Comparison of ENCODE assay signal across 21 mouse cellular contexts in genomic region chr7:73293337-73293736, GRCm38 (mm10).
A peak's percentile ranks its signal among the peaks of the same experiment; 100 is the strongest.
DNase-seq lines count a peak whose midpoint lies in the region; ATAC-seq and TF ChIP-seq lines count a peak whose summit lies in the region.
"Had no signal": no experiment of that assay in that cellular context is flagged by ENCODE, and none has a peak within 500 bp of the region (broad histone marks: within the 10 kb centered on the region; RNA-seq: fewer than 3 reads in every experiment).

No protein-coding gene starts in this region.

- H3K9ac ChIP-seq in forebrain, embryonic 12.5 days = no peak overlapping the region
- no peak overlapping the region for H3K9ac ChIP-seq in limb, embryonic 11.5 days (ENCODE audit: low read length)
- H3K9ac ChIP-seq in intestine, postnatal 0 days (ENCODE audit: low read depth, low read length) = no peak overlapping the region
- H3K9ac ChIP-seq: hindbrain, embryonic 14.5 days; intestine, embryonic 15.5 days; kidney, embryonic 15.5 days had no signal

- no peak for DNase-seq in forebrain, embryonic 10.5 days (ENCODE audit: extremely low spot score, low spot score)
- peak; percentile 11 for DNase-seq in brain, embryonic 14.5 days (ENCODE audit: low read depth)
- DNase-seq in gastrocnemius, adult 18-20 months (ENCODE audit: low spot score) = peak; percentile 60
- peak; percentile 57 for DNase-seq in limb, embryonic 11.5 days (ENCODE audit: low spot score)
- no peak for DNase-seq in left cerebral cortex, adult 18-20 months (ENCODE audit: low spot score in 2 of 2)
- DNase-seq in natural killer cell, adult 2 months (ENCODE audit: low spot score in 2 of 2) = no peak
- DNase-seq: cerebellum, postnatal 10 days; heart, postnatal 10 days; lung, adult 18-20 months; lung, postnatal 4 days; midbrain, embryonic 14.5 days; right cerebral cortex, postnatal 25 days; thymus, postnatal 25 days had no signal

- TF ChIP-seq CTCF in brain, embryonic 14.5 days (IDR thresholded peaks at IDR 0.05; ENCODE audit: borderline replicate concordance, extremely low read depth, insufficient read depth, insufficient read length) = no peak
- no peak for TF ChIP-seq CTCF in intestine, postnatal 0 days (IDR thresholded peaks at IDR 0.05; ENCODE audit: low read depth)

- no peak for TF ChIP-seq POLR2A in brain, embryonic 14.5 days (IDR thresholded peaks at IDR 0.05; ENCODE audit: borderline replicate concordance, extremely low read depth, insufficient read depth, insufficient read length, poor library complexity, severe bottlenecking)

- 59% methylated on average over 4 of the region's 4 CpGs for WGBS in forebrain, embryonic 10.5 days
- 75% methylated on average over 4 of the region's 4 CpGs for WGBS in forebrain, embryonic 12.5 days
- WGBS in limb, embryonic 11.5 days = 15% methylated on average over 4 of the region's 4 CpGs
- 23% methylated on average over 4 of the region's 4 CpGs for WGBS in intestine, postnatal 0 days

- H3K36me3 ChIP-seq in forebrain, embryonic 10.5 days (replicated peaks) = no peaks in the 10 kb centered on the region
- H3K36me3 ChIP-seq in forebrain, embryonic 12.5 days (replicated peaks) = no peaks in the 10 kb centered on the region
- no peaks in the 10 kb centered on the region for H3K36me3 ChIP-seq in limb, embryonic 11.5 days (ENCODE audit: control insufficient read depth, insufficient read depth, low read length)
- no peaks in the 10 kb centered on the region for H3K36me3 ChIP-seq in intestine, postnatal 0 days (ENCODE audit: control insufficient read depth, insufficient read depth)
- H3K36me3 ChIP-seq: heart, embryonic 10.5 days; intestine, embryonic 15.5 days; kidney, embryonic 15.5 days had no signal

- H3K27me3 ChIP-seq in forebrain, embryonic 10.5 days (ENCODE audit: poor library complexity, severe bottlenecking) = no peaks in the 10 kb centered on the region
- no peaks in the 10 kb centered on the region for H3K27me3 ChIP-seq in forebrain, embryonic 12.5 days
- no peaks in the 10 kb centered on the region for H3K27me3 ChIP-seq in limb, embryonic 11.5 days (ENCODE audit: control insufficient read depth, insufficient read depth, low read length)
- no peaks in the 10 kb centered on the region for H3K27me3 ChIP-seq in intestine, postnatal 0 days (replicated peaks; ENCODE audit: control insufficient read depth, insufficient read depth, low read length)
- H3K27me3 ChIP-seq: intestine, embryonic 15.5 days; kidney, embryonic 15.5 days had no signal

- ATAC-seq in forebrain, embryonic 12.5 days (ENCODE audit: low FRiP score) = no peak
- ATAC-seq in limb, embryonic 11.5 days (ENCODE audit: insufficient number of reproducible peaks, low FRiP score, low TSS enrichment, low read depth) = 0 out of 2 replicates have a peak, but pooled peaks have one; percentile 44
- ATAC-seq in intestine, postnatal 0 days = no peak
- ATAC-seq: intestine, embryonic 15.5 days had no signal

- no peak overlapping the region for H3K4me3 ChIP-seq in forebrain, embryonic 10.5 days
- H3K4me3 ChIP-seq in forebrain, embryonic 12.5 days (replicated peaks) = no peak overlapping the region
- no peak overlapping the region for H3K4me3 ChIP-seq in limb, embryonic 11.5 days (ENCODE audit: low read depth, low read length)
- no peak overlapping the region for H3K4me3 ChIP-seq in intestine, postnatal 0 days (ENCODE audit: low read depth, low read length)
- H3K4me3 ChIP-seq: heart, embryonic 10.5 days; intestine, embryonic 15.5 days; kidney, embryonic 15.5 days; left cerebral cortex, adult 2 months; myocyte had no signal

- H3K4me1 ChIP-seq in forebrain, embryonic 10.5 days = peaks cover 5% of the 10 kb centered on the region
- no peaks in the 10 kb centered on the region for H3K4me1 ChIP-seq in forebrain, embryonic 12.5 days
- H3K4me1 ChIP-seq in limb, embryonic 11.5 days (ENCODE audit: control insufficient read depth, insufficient read depth, low read length) = no peaks in the 10 kb centered on the region
- H3K4me1 ChIP-seq in intestine, postnatal 0 days (replicated peaks; ENCODE audit: control insufficient read depth, insufficient read depth, low read length) = no peaks in the 10 kb centered on the region
- H3K4me1 ChIP-seq: heart, embryonic 10.5 days; intestine, embryonic 15.5 days; kidney, embryonic 15.5 days had no signal

- H3K27ac ChIP-seq in forebrain, embryonic 10.5 days = peak overlapping the region; percentile 26
- no peak overlapping the region for H3K27ac ChIP-seq in forebrain, embryonic 12.5 days
- no peak overlapping the region for H3K27ac ChIP-seq in limb, embryonic 11.5 days (replicated peaks; ENCODE audit: low read depth, low read length)
- H3K27ac ChIP-seq in intestine, postnatal 0 days (ENCODE audit: low read depth, low read length) = no peak overlapping the region
- H3K27ac ChIP-seq: heart, embryonic 10.5 days; hindbrain, embryonic 14.5 days; intestine, embryonic 15.5 days; kidney, embryonic 15.5 days; left cerebral cortex, adult 2 months had no signal

- H3K9me3 ChIP-seq in forebrain, embryonic 10.5 days = no peaks in the 10 kb centered on the region; the same call in 1 of the 2 replicates
- no peaks in the 10 kb centered on the region for H3K9me3 ChIP-seq in forebrain, embryonic 12.5 days
- no peaks in the 10 kb centered on the region for H3K9me3 ChIP-seq in limb, embryonic 11.5 days (ENCODE audit: control insufficient read depth, low read length)
- no peaks in the 10 kb centered on the region for H3K9me3 ChIP-seq in intestine, postnatal 0 days (ENCODE audit: control insufficient read depth)
- H3K9me3 ChIP-seq: heart, embryonic 10.5 days; intestine, embryonic 15.5 days; kidney, embryonic 15.5 days had no signal

- no peak overlapping the region for H3K4me2 ChIP-seq in forebrain, embryonic 12.5 days
- H3K4me2 ChIP-seq in limb, embryonic 11.5 days (ENCODE audit: low read depth, severe bottlenecking) = no peak overlapping the region
- no peak overlapping the region for H3K4me2 ChIP-seq in intestine, postnatal 0 days (replicated peaks; ENCODE audit: low read depth)
- H3K4me2 ChIP-seq: hindbrain, embryonic 14.5 days; intestine, embryonic 15.5 days; kidney, embryonic 15.5 days had no signal

Comparison
In these comparisons a context has a peak if more than half of its experiments do, and no peak if none do; other contexts are left out.
1. DNase-seq: peak in brain, embryonic 14.5 days (single experiment), gastrocnemius, adult 18-20 months (single experiment) and limb, embryonic 11.5 days (single experiment); none in forebrain, embryonic 10.5 days (single experiment), left cerebral cortex, adult 18-20 months (0 of 2) and natural killer cell, adult 2 months (0 of 2).